Mouse (Mus musculus) stomach, postnatal 0 days (tissue): ENCODE results near the gene Tln2. TPM values are rescaled to one million over a fixed set of nuclear protein-coding genes. Genes with fewer than 3 reads are reported as not detected.

Experiments used
- ATAC-seq: fragments of 200-750 bp; cut with Nextera tagmentation; 2 replicates; pipeline ENCODE4 v1.8.0; 2017; ENCODE audit not compliant: low FRiP score, low TSS enrichment
- DNase-seq: peaks from one replicate; pipeline ENCODE4 v3.0.0-alpha.2; 2016; ENCODE audit warnings: low spot score
- H3K27ac ChIP-seq: fragments of 300-500 bp; sonication (generic); replicated peaks from 2 replicates; pipeline ENCODE4 v1.5.1; 2014; ENCODE audit warnings: mild to moderate bottlenecking, control low read depth
- H3K27me3 ChIP-seq: fragments of 300-500 bp; sonication (generic); 2 replicates; pipeline ENCODE4 v1.6.1; 2014; ENCODE audit warnings: low read length; ENCODE audit not compliant: control insufficient read depth, insufficient read depth
- H3K36me3 ChIP-seq: fragments of 300-500 bp; sonication (generic); 2 replicates; pipeline ENCODE4 v1.6.1; 2014; ENCODE audit warnings: low read length, mixed read lengths; ENCODE audit not compliant: control insufficient read depth, insufficient read depth
- H3K4me1 ChIP-seq: fragments of 300-500 bp; sonication (generic); replicated peaks from 2 replicates; pipeline ENCODE4 v1.6.1; 2014; ENCODE audit warnings: antibody characterized with exemption; ENCODE audit not compliant: control insufficient read depth, insufficient read depth
- H3K4me2 ChIP-seq: fragments of 300-500 bp; sonication (generic); replicated peaks from 2 replicates; pipeline ENCODE4 v1.6.1; 2014; ENCODE audit warnings: low read depth, mild to moderate bottlenecking, control low read depth, moderate library complexity
- H3K4me3 ChIP-seq: fragments of 300-500 bp; sonication (generic); 2 replicates; pipeline ENCODE4 v1.5.1; 2014; ENCODE audit warnings: low read depth, low read length, control low read depth
- H3K9ac ChIP-seq: fragments of 300-500 bp; sonication (generic); 2 replicates; pipeline ENCODE4 v1.6.1; 2014; ENCODE audit warnings: mild to moderate bottlenecking, low read length, control low read depth, mixed read lengths
- H3K9me3 ChIP-seq: fragments of 300-500 bp; sonication (generic); 2 replicates; pipeline ENCODE4 v1.6.1; 2016; ENCODE audit warnings: low read length; ENCODE audit not compliant: control insufficient read depth
- CTCF ChIP-seq: IDR thresholded peaks from 2 replicates; pipeline ENCODE4 v1.5.1; 2016; ENCODE audit warnings: antibody characterized with exemption, low read depth, mild to moderate bottlenecking, moderate library complexity
- EP300 ChIP-seq: optimal IDR thresholded peaks from 2 replicates; pipeline ENCODE3; 2016; ENCODE audit warnings: antibody characterized with exemption
- WGBS: fragments of 180-500 bp; shearing (Covaris S2); extraction: QIAGEN DNeasy Blood & Tissue Kit; methylation state at CpG from one replicate; pipeline ENCODE4 v1.1.7; 2014; 5-methylcytosine and 5-hydroxymethylcytosine counted together
- polyA plus RNA-seq: library from polyadenylated mRNA; unstranded; fragments of >200 nt; fragmentation: Nextera tagmentation; extraction: Ambion mirVana; gene quantifications from 2 replicates; pipeline ENCODE4 v1.2.1, GENCODE M21; 2015

Gene Tln2
- polyA plus RNA-seq, 1 experiment from 2014 or later, result 17.5 TPM

DNA sequence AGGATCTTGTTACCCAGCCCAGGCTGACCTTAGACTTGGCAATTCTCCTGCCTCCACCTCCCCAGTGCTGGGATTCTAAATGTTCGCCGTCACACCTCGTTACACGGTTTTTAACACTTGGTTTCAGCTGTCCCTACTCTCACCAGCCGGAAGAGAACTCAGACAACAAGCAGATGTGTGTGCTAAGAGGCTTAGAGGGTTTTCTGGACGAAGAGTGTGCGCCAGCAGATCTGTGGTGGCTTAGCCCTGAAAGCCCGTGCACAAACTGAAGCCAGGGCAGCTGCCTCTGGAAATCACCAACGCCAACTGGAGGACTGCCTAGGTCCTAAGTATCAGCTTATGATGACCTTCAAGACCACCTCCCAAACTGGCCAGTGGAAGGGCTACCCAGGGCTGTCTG, 341.5 kb downstream of the Tln2 start:
- Histone ChIP-seq H3K36me3 (no peaks in the 10 kb centered on the region; the same call in 1 of the 2 replicates), H3K27ac (no peak overlapping the region), H3K9ac (no peak overlapping the region), H3K4me2 (no peak overlapping the region), H3K4me3 (no peak overlapping the region), H3K9me3 (no peaks in the 10 kb centered on the region), H3K4me1 (no peaks in the 10 kb centered on the region), H3K27me3 (no peaks in the 10 kb centered on the region)
- DNase-seq (no peak), ATAC-seq (no peak)
- TF ChIP-seq EP300, result no peak
- no peak for TF ChIP-seq CTCF
- WGBS, result 74% methylated on average over 9 of the region's 9 CpGs

DNA sequence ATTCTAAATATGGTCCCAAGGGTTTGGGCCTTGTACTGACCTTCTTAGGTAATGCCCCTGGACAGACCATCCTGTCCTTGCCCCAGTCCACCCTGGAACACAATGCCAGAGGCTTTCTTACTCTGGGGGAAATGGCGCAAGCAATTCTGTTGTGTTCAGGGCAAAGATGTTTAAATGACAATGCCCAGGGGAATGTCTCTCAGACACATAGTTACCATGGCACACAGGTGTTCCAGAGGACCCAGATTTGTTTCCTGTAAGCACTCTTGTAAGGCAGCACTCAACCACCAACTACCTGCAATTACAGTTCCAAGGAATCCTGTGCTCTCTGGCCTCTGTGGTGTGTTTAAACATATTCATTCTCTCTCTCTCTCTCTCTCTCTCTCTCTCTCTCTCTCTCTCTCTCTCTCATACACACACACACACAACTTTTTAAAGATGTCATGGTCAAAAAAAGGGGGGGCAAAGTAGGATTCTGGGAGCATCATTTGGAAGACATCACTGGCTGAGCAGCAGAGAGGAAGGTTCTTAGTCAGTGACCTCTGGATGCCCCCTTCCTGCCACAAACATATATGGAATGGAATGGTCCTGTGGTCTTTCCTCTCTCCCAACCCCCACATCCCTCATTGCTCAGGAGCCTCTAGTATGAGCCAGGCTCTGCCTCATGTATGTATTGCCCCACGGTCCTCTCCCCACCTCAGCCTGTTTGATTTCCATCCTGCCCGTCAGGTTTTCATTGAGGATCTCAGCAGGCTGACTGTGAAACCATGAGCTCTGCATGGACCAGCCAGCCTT, 345.1 kb downstream of the Tln2 start:
- Histone ChIP-seq H3K27me3 (no peaks in the 10 kb centered on the region), H3K9ac (no peak overlapping the region), H3K9me3 (no peaks in the 10 kb centered on the region), H3K4me3 (no peak overlapping the region), H3K4me2 (no peak overlapping the region), H3K27ac (no peak overlapping the region), H3K4me1 (no peaks in the 10 kb centered on the region), H3K36me3 (no peaks in the 10 kb centered on the region)
- ATAC-seq (no peak), DNase-seq (no peak)
- WGBS, result 62% methylated on average over 3 of the region's 3 CpGs
- TF ChIP-seq EP300, result no peak
- TF ChIP-seq CTCF, result no peak

DNA sequence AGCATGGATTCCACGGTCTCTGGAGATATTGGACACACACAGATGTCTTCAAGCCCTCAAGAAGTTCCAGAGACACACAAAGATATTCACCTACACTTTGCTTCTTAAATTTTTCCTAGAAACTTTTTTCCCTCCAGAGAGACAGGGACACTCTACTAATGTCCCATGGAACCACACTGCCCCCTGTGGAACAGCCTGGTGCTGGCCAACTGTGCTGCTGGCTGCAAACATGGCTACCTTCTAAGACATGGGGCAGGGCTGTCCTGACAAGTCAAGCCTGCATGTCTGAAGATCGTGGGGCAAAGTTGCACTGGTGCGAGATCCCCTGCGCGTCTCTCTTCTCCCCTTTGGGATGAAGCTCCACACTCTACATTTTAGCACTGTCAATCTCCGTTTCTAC, 346.2 kb downstream of the Tln2 start:
- WGBS, result 54% methylated on average over 6 of the region's 6 CpGs
- Histone ChIP-seq H3K27me3 (no peaks in the 10 kb centered on the region), H3K36me3 (no peaks in the 10 kb centered on the region), H3K9me3 (no peaks in the 10 kb centered on the region), H3K4me2 (no peak overlapping the region), H3K9ac (peak overlapping the region; percentile 31; the same call in 1 of the 2 replicates), H3K4me3 (no peak overlapping the region), H3K4me1 (no peaks in the 10 kb centered on the region), H3K27ac (no peak overlapping the region)
- peak; percentile 78 for ATAC-seq
- TF ChIP-seq CTCF (peak; percentile 94), EP300 (no peak)
- DNase-seq, result peak; percentile 89

DNA sequence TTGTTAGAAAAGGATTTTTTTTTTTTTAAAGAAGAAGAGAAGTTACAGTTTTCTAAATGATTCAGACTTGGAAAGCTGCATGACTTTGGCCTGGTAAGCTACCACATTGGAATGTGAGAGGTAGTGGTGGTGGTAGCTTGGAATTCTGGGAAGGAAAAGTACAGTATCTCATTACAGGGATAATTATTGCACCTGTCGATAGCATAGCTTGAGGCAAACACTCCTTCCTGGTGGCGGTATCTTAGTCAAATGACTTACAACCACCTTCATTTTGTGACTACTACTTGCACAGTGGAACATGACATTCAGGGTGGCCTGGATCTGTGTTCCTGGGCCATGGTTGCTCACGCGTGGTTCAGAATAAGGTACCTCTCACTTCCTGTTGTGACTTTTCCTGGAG, 348.3 kb downstream of the Tln2 start:
- ATAC-seq (no peak), DNase-seq (no peak)
- H3K9ac ChIP-seq, result no peak overlapping the region
- H3K4me3 ChIP-seq, result no peak overlapping the region
- no peaks in the 10 kb centered on the region for H3K9me3 ChIP-seq
- H3K4me2 ChIP-seq, result no peak overlapping the region
- no peaks in the 10 kb centered on the region for H3K27me3 ChIP-seq
- H3K4me1 ChIP-seq, result no peaks in the 10 kb centered on the region
- no peak overlapping the region for H3K27ac ChIP-seq
- TF ChIP-seq EP300 (no peak), CTCF (no peak)
- no peaks in the 10 kb centered on the region for H3K36me3 ChIP-seq
- WGBS, result 90% methylated on average over 4 of the region's 4 CpGs

DNA sequence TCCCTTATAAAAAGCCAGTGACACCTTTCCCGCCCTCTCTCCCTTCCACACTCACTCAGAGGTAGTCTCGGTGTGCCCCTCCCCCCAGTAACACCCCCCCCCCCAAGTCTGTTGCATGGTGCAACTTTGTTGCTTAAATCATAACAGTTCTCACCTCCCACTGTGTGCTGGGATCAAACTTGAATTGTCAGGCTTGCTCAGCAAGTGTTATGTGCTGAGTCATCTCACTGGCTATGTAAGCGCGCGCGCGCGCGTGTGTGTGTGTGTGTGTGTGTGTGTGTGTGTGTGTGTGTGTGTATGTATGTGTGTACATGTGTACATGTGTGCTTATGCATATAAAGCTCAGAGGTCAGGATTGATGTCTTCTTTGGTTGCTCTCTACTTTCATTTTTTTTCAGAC, 350.1 kb downstream of the Tln2 start:
- H3K9me3 ChIP-seq, result no peaks in the 10 kb centered on the region
- TF ChIP-seq CTCF (no peak), EP300 (no peak)
- H3K27ac ChIP-seq, result no peak overlapping the region
- H3K4me3 ChIP-seq, result no peak overlapping the region
- H3K27me3 ChIP-seq, result no peaks in the 10 kb centered on the region
- no peak for DNase-seq
- H3K9ac ChIP-seq, result no peak overlapping the region
- no peak overlapping the region for H3K4me2 ChIP-seq
- ATAC-seq, result no peak
- no peaks in the 10 kb centered on the region for H3K4me1 ChIP-seq
- WGBS, result 96% methylated on average over 9 of the region's 9 CpGs
- H3K36me3 ChIP-seq, result no peaks in the 10 kb centered on the region

DNA sequence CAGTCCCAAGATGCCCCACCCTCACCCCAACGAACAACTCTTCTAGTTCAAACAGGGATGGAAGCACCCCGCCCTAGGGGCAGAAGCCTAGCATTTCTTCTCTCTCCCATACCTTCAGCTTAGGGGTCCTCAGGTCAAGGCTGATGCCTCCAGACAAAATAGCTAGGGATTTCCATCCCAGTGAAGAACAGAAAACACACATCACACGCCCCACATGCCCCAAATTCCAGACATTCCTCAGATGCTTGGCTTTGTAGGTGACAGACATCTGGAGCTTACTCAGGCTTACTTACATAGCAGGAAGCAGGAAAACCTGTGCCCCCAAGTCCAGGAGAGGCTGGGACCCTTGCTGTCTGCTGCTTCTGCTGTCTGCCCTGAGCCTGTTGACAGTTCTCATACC, 351.1 kb downstream of the Tln2 start:
- no peaks in the 10 kb centered on the region for H3K27me3 ChIP-seq
- H3K4me1 ChIP-seq, result no peaks in the 10 kb centered on the region
- H3K9me3 ChIP-seq, result no peaks in the 10 kb centered on the region
- WGBS, result 14% methylated on average over 3 of the region's 3 CpGs
- 0 out of 2 replicates have a peak overlapping the region, but pooled peaks have one; percentile 8 for H3K27ac ChIP-seq
- no peak overlapping the region for H3K4me2 ChIP-seq
- TF ChIP-seq EP300 (no peak), CTCF (no peak)
- no peak overlapping the region for H3K4me3 ChIP-seq
- H3K9ac ChIP-seq, result no peak overlapping the region
- H3K36me3 ChIP-seq, result no peaks in the 10 kb centered on the region
- ATAC-seq, result peak; percentile 32; the same call in 1 of the 2 replicates
- no peak for DNase-seq
